Mouse (Mus musculus): ENCODE measurements around the gene Klc1. TPM values are rescaled to one million over a fixed set of nuclear protein-coding genes. Genes with fewer than 3 reads are reported as not detected.

Klc1 gene
- polyA plus RNA-seq, 1 experiment: 70.4 TPM

- H3K4me3 ChIP-seq (replicated peaks; ENCODE audit: control insufficient read depth, low read depth, low read length): no peak overlapping the region
- TF ChIP-seq POLR2A (IDR thresholded peaks at IDR 0.05; ENCODE audit: borderline replicate concordance, control insufficient read depth, low read depth, low read length): no peak
- TF ChIP-seq CTCF (IDR thresholded peaks at IDR 0.05; ENCODE audit: control insufficient read depth, insufficient read depth, low read length): peak; percentile 63
- H3K27ac ChIP-seq (ENCODE audit: control insufficient read depth, insufficient read depth, low read depth, low read length, poor library complexity): no peak overlapping the region
- no peaks in the 10 kb centered on the region for H3K4me1 ChIP-seq (ENCODE audit: control insufficient read depth, insufficient read depth, low read length)
- WGBS: 76% methylated on average over 9 of the region's 9 CpGs
Observed at GRCm38 (mm10) chr12:111722654-111723053, 36.0 kb upstream of the Klc1 start.

GRCm38 (mm10) chr12:111724638-111725337, 33.9 kb upstream of the Klc1 start:
- no peak overlapping the region for H3K4me3 ChIP-seq (replicated peaks; ENCODE audit: control insufficient read depth, low read depth, low read length)
- H3K4me1 ChIP-seq (ENCODE audit: control insufficient read depth, insufficient read depth, low read length): no peaks in the 10 kb centered on the region
- no peak overlapping the region for H3K27ac ChIP-seq (ENCODE audit: control insufficient read depth, insufficient read depth, low read depth, low read length, poor library complexity)
- 83% methylated on average over 6 of the region's 6 CpGs for WGBS
- TF ChIP-seq POLR2A (IDR thresholded peaks at IDR 0.05; ENCODE audit: borderline replicate concordance, control insufficient read depth, low read depth, low read length) (no peak), CTCF (IDR thresholded peaks at IDR 0.05; ENCODE audit: control insufficient read depth, insufficient read depth, low read length) (no peak)

GRCm38 (mm10) chr12:111725338-111726121, 33.1 kb upstream of the Klc1 start:
- H3K4me1 ChIP-seq (ENCODE audit: control insufficient read depth, insufficient read depth, low read length): no peaks in the 10 kb centered on the region
- 75% methylated on average over 12 of the region's 12 CpGs for WGBS
- no peak overlapping the region for H3K27ac ChIP-seq (ENCODE audit: control insufficient read depth, insufficient read depth, low read depth, low read length, poor library complexity)
- TF ChIP-seq POLR2A (IDR thresholded peaks at IDR 0.05; ENCODE audit: borderline replicate concordance, control insufficient read depth, low read depth, low read length) (no peak), CTCF (IDR thresholded peaks at IDR 0.05; ENCODE audit: control insufficient read depth, insufficient read depth, low read length) (no peak)
- H3K4me3 ChIP-seq (replicated peaks; ENCODE audit: control insufficient read depth, low read depth, low read length): no peak overlapping the region

GRCm38 (mm10) chr12:111726122-111726463, 32.6 kb upstream of the Klc1 start:
- Histone ChIP-seq H3K4me3 (replicated peaks; ENCODE audit: control insufficient read depth, low read depth, low read length) (no peak overlapping the region), H3K27ac (ENCODE audit: control insufficient read depth, insufficient read depth, low read depth, low read length, poor library complexity) (no peak overlapping the region), H3K4me1 (ENCODE audit: control insufficient read depth, insufficient read depth, low read length) (no peaks in the 10 kb centered on the region)
- TF ChIP-seq POLR2A (IDR thresholded peaks at IDR 0.05; ENCODE audit: borderline replicate concordance, control insufficient read depth, low read depth, low read length) (no peak), CTCF (IDR thresholded peaks at IDR 0.05; ENCODE audit: control insufficient read depth, insufficient read depth, low read length) (no peak)
- WGBS: 41% methylated on average over 4 of the region's 4 CpGs

DNA sequence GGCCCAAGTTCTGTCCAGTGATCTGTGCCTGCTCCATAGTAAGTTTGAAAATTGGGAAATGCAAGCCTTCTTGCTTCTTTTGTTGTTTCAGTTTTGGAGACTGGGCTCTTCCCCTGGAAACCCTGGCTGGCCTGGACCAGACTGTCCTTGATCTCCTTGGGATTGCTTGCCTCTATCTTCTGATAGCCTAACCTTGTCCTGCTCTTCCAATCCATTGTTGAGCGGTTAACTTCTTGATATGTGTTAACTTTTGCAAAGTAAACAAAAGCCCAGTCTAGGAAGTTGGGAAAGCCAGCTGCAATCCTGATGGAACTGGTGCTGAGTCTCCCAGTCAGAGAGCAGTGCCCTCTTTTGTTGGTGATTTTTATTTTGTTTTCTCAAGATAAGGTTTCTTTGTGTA, 30.7 kb upstream of the Klc1 start:
- H3K27ac ChIP-seq (ENCODE audit: control insufficient read depth, insufficient read depth, low read depth, low read length, poor library complexity): no peak overlapping the region
- TF ChIP-seq CTCF (IDR thresholded peaks at IDR 0.05; ENCODE audit: control insufficient read depth, insufficient read depth, low read length) (no peak), POLR2A (IDR thresholded peaks at IDR 0.05; ENCODE audit: borderline replicate concordance, control insufficient read depth, low read depth, low read length) (no peak)
- H3K4me3 ChIP-seq (replicated peaks; ENCODE audit: control insufficient read depth, low read depth, low read length): no peak overlapping the region
- 87% methylated on average over 1 of the region's 1 CpGs for WGBS
- no peaks in the 10 kb centered on the region for H3K4me1 ChIP-seq (ENCODE audit: control insufficient read depth, insufficient read depth, low read length)

- TF ChIP-seq CTCF (IDR thresholded peaks at IDR 0.05; ENCODE audit: control insufficient read depth, insufficient read depth, low read length): peak; percentile 95
- TF ChIP-seq POLR2A (IDR thresholded peaks at IDR 0.05; ENCODE audit: borderline replicate concordance, control insufficient read depth, low read depth, low read length): peak; percentile 26; the same call in 1 of the 2 replicates
- no peaks in the 10 kb centered on the region for H3K4me1 ChIP-seq (ENCODE audit: control insufficient read depth, insufficient read depth, low read length)
- H3K4me3 ChIP-seq (replicated peaks; ENCODE audit: control insufficient read depth, low read depth, low read length): no peak overlapping the region
- 30% methylated on average over 30 of the region's 30 CpGs for WGBS
- H3K27ac ChIP-seq (ENCODE audit: control insufficient read depth, insufficient read depth, low read depth, low read length, poor library complexity): no peak overlapping the region
Observed at GRCm38 (mm10) chr12:111731822-111732807, 26.5 kb upstream of the Klc1 start.

DNA sequence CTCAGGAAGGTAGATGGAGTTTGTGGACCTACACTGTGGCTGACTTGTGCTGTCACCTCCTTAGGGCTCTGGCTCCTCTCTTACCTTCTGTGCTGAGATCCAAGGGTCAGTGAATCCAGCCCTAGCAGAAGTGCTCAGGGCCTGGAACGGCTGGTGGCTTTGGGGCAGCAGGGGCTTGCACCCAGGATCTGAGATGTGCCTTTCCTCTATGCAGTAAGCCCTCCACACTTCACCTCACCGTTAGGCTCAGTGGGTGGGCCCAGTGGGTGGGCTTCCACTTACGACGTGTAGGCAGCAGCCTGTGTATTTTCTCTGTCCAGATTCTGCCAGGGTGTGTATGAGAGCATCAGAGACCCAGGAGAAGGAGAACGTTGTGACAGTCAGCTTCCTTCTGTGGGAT, 25.7 kb upstream of the Klc1 start:
- Histone ChIP-seq H3K4me3 (replicated peaks; ENCODE audit: control insufficient read depth, low read depth, low read length) (no peak overlapping the region), H3K27ac (ENCODE audit: control insufficient read depth, insufficient read depth, low read depth, low read length, poor library complexity) (no peak overlapping the region), H3K4me1 (ENCODE audit: control insufficient read depth, insufficient read depth, low read length) (no peaks in the 10 kb centered on the region)
- TF ChIP-seq CTCF (IDR thresholded peaks at IDR 0.05; ENCODE audit: control insufficient read depth, insufficient read depth, low read length): no peak
- TF ChIP-seq POLR2A (IDR thresholded peaks at IDR 0.05; ENCODE audit: borderline replicate concordance, control insufficient read depth, low read depth, low read length): no peak
- WGBS: 69% methylated on average over 5 of the region's 5 CpGs
